Mouse (Mus musculus) ES-E14 (cell line): ENCODE results near the gene Prrxl1. TPM values are rescaled to one million over a fixed set of nuclear protein-coding genes. Genes with fewer than 3 reads are reported as not detected.

ENCODE experiments used
- DNase-seq: peaks from one replicate; pipeline ENCODE4 v3.0.0-alpha.2; 2013; ENCODE audit warnings: low read depth, low spot score
- H3K27ac ChIP-seq: 2 replicates; pipeline ENCODE4 v1.5.1; 2012; ENCODE audit warnings: low read depth, mild to moderate bottlenecking, low read length, moderate library complexity, mixed read lengths; ENCODE audit not compliant: poor library complexity, insufficient read depth, severe bottlenecking
- H3K36me3 ChIP-seq: 2 replicates; pipeline ENCODE4 v1.6.1; 2012; ENCODE audit warnings: mild to moderate bottlenecking, low read length, moderate library complexity, mixed read lengths; ENCODE audit not compliant: control insufficient read depth, poor library complexity, insufficient read depth, severe bottlenecking
- H3K4me1 ChIP-seq, 2 experiments: fragments of 150-350 bp in 1 of 2; sonication (generic) in 1 of 2; 2 replicates each; pipeline ENCODE4 v1.6.1; 2012; ENCODE audit warnings: low read length in 2 of 2, mild to moderate bottlenecking in 1 of 2, mixed read lengths in 1 of 2; ENCODE audit not compliant: control insufficient read depth in 2 of 2, insufficient read depth in 2 of 2, poor library complexity in 1 of 2
- H3K4me3 ChIP-seq, 2 experiments: fragments of 150-350 bp in 1 of 2; sonication (generic) in 1 of 2; 2 replicates each; pipeline ENCODE4 v1.5.1; 2012; ENCODE audit warnings: low read length in 2 of 2, low read depth in 1 of 2, mild to moderate bottlenecking in 1 of 2, mixed read lengths in 1 of 2; ENCODE audit not compliant: insufficient read depth in 1 of 2, poor library complexity in 1 of 2, severe bottlenecking in 1 of 2
- H3K9ac ChIP-seq: 2 replicates; pipeline ENCODE4 v1.6.1; 2012; ENCODE audit warnings: low read depth, mild to moderate bottlenecking, low read length, mixed read lengths; ENCODE audit not compliant: poor library complexity, insufficient read depth, severe bottlenecking
- H3K9me3 ChIP-seq: fragments of 150-350 bp; sonication (generic); 2 replicates; pipeline ENCODE4 v1.6.1; 2012; ENCODE audit warnings: low read depth, mild to moderate bottlenecking, low read length; ENCODE audit not compliant: control insufficient read depth, insufficient read depth
- CHD2 ChIP-seq: IDR thresholded peaks from 2 replicates; pipeline ENCODE4 v1.6.1; 2014; ENCODE audit warnings: mild to moderate bottlenecking, low read depth, low read length, inconsistent platforms
- HCFC1 ChIP-seq: IDR thresholded peaks from 2 replicates; pipeline ENCODE4 v1.6.1; 2012; ENCODE audit warnings: low read length, inconsistent platforms, borderline replicate concordance; ENCODE audit not compliant: insufficient read depth
- MAFK ChIP-seq: IDR thresholded peaks from 2 replicates; pipeline ENCODE4 v1.6.1; 2014; ENCODE audit warnings: mild to moderate bottlenecking, low read depth, low read length, inconsistent platforms; ENCODE audit not compliant: insufficient read depth
- ZC3H11A ChIP-seq: IDR thresholded peaks from 2 replicates; pipeline ENCODE4 v1.6.1; 2012; ENCODE audit warnings: low read depth, mild to moderate bottlenecking, inconsistent platforms, low read length, borderline replicate concordance
- ZNF384 ChIP-seq: IDR thresholded peaks from 2 replicates; pipeline ENCODE4 v1.6.1; 2012; ENCODE audit warnings: low read depth, low read length, inconsistent platforms
- in situ Hi-C, 2 experiments: fragments of 600-800 bp; cut with MboI; formaldehyde crosslinking; loops; one replicate each; pipeline ENCODE4 v1.15.1; 2025; ENCODE audit warnings: low sequenced_read_pairs in 2 of 2, inconsistent platforms in 1 of 2; ENCODE audit not compliant: unreplicated experiment in 2 of 2
- total RNA-seq: library from RNA; depleted of rRNA; stranded (reverse); fragments of 300-350 nt; gene quantifications from 2 replicates; pipeline ENCODE4 v1.2.3, GENCODE M21; 2012

Gene Prrxl1
- total RNA-seq, 1 experiment: 0.09 TPM

DNA sequence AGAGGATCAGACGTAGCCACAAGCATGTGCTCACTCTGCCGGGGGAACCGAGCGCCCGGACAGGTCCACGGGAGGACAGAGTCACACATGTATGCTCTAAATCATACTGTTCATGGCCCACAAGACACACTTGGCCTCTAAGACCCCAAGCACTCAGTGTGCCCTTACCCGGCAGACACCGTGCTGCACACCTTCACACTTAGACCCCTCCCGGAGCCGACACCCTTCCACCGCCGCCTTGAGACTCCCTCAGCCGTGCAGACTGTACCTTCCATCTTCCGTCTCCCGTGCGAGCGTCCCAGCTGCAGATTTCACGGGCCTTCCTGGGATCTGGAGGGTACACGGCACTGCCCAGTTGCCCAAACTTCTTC lies 85.5 kb downstream of the Prrxl1 start:
- Histone ChIP-seq H3K9me3 (no peaks in the 10 kb centered on the region), H3K36me3 (no peaks in the 10 kb centered on the region), H3K4me3 (no peak overlapping the region), H3K9ac (no peak overlapping the region), H3K27ac (no peak overlapping the region), H3K4me1 (no peaks in the 10 kb centered on the region)
- no peak for DNase-seq
- TF ChIP-seq ZC3H11A (no peak), HCFC1 (no peak), MAFK (no peak), CHD2 (no peak), ZNF384 (0 out of 2 replicates have a peak, but pooled peaks have one; percentile 1)
- in situ Hi-C loops: no loop called here

GRCm38 (mm10) chr14:32685124-32685826 lies 86.1 kb downstream of the Prrxl1 start, which contains the start of gene 3425401B19Rik:
Gene 3425401B19Rik, minus strand, starts transcription at chr14:32685293.
- Histone ChIP-seq H3K36me3 (no peaks in the 10 kb centered on the region), H3K9me3 (no peaks in the 10 kb centered on the region), H3K27ac (no peak within 1 kb of the TSS), H3K9ac (no peak within 1 kb of the TSS), H3K4me3 (no peak within 1 kb of the TSS), H3K4me1 (no peaks in the 10 kb centered on the region)
- no peak for TF ChIP-seq HCFC1
- TF ChIP-seq ZNF384: no peak
- TF ChIP-seq ZC3H11A: no peak
- TF ChIP-seq MAFK: no peak
- TF ChIP-seq CHD2: no peak
- no peak for DNase-seq
- in situ Hi-C loops: no loop called here

DNA sequence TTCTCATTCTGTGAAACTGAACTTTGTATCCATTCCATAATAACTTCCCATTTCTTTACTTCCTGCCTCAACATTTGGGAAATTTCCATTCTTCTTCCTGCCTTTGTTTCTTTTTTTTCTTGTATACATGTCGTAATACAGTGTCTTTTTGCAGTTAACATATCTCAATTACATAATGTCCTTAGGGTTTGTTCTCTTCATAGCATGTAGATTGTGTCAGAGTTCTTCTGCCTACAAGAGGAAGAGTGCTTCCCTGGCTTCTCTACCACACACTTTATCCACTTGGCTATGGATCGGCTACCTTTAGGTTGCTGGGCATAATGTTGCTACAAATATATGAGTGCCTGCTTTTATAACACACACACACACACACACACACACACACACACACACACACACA lies 96.7 kb downstream of the Prrxl1 start:
- no peak overlapping the region for H3K27ac ChIP-seq
- in situ Hi-C loops: no loop called here
- H3K4me3 ChIP-seq: no peak overlapping the region
- TF ChIP-seq ZNF384 (no peak), MAFK (no peak), HCFC1 (no peak), CHD2 (no peak), ZC3H11A (no peak)
- no peak for DNase-seq
- no peaks in the 10 kb centered on the region for H3K4me1 ChIP-seq
- no peaks in the 10 kb centered on the region for H3K9me3 ChIP-seq
- H3K36me3 ChIP-seq: no peaks in the 10 kb centered on the region
- no peak overlapping the region for H3K9ac ChIP-seq

- no peak overlapping the region for H3K9ac ChIP-seq
- no peaks in the 10 kb centered on the region for H3K9me3 ChIP-seq
- no peak for DNase-seq
- no peak overlapping the region for H3K27ac ChIP-seq
- in situ Hi-C loops: no loop called here
- TF ChIP-seq MAFK: no peak
- TF ChIP-seq ZC3H11A: no peak
- no peak for TF ChIP-seq CHD2
- no peak for TF ChIP-seq ZNF384
- TF ChIP-seq HCFC1: no peak
- no peaks in the 10 kb centered on the region for H3K36me3 ChIP-seq
- H3K4me1 ChIP-seq: no peaks in the 10 kb centered on the region
- no peak overlapping the region for H3K4me3 ChIP-seq
These were observed 97.1 kb downstream of the Prrxl1 start for GRCm38 (mm10) chr14:32696344-32696743.

GRCm38 (mm10) chr14:32697774-32698173 lies 98.6 kb downstream of the Prrxl1 start:
- Histone ChIP-seq H3K4me1 (no peaks in the 10 kb centered on the region), H3K36me3 (no peaks in the 10 kb centered on the region), H3K27ac (no peak overlapping the region), H3K9ac (no peak overlapping the region), H3K4me3 (no peak overlapping the region), H3K9me3 (no peaks in the 10 kb centered on the region)
- in situ Hi-C loops: no loop called here
- DNase-seq: no peak
- TF ChIP-seq MAFK (no peak), HCFC1 (no peak), CHD2 (no peak), ZNF384 (no peak), ZC3H11A (no peak)
